In genomic region chr4:135306533-135306932, GRCm38 (mm10) we compare ENCODE assay signal across 8 mouse cellular contexts. TPM values are rescaled to one million over a fixed set of nuclear protein-coding genes. Genes with fewer than 3 reads are reported as not detected.
DNase-seq lines count a peak whose midpoint lies in the region.

No protein-coding gene starts in this region.

- DNase-seq in ovary, adult 18-20 months (ENCODE audit: low spot score), result peak; percentile 45
- no peak for DNase-seq in ovary, postnatal 10 days (ENCODE audit: low spot score)
- peak; percentile 57 to 72 for DNase-seq in gastrocnemius, adult 8-10 months (ENCODE audit: low spot score in 2 of 2)
- peak; percentile 82 for DNase-seq in kidney, postnatal 14 days
- peak; percentile 72 to 82 for DNase-seq in lung, postnatal 4 days
- DNase-seq in urinary bladder, postnatal 25 days (ENCODE audit: low spot score), result no peak
- DNase-seq in forebrain, embryonic 10.5 days (ENCODE audit: extremely low spot score, low spot score), result no peak
- no peak for DNase-seq in left cerebral cortex, postnatal 14 days (ENCODE audit: low spot score in 2 of 2)

- no peaks in the 10 kb centered on the region for H3K27me3 ChIP-seq in forebrain, embryonic 10.5 days (ENCODE audit: poor library complexity, severe bottlenecking)

- no peaks in the 10 kb centered on the region for H3K36me3 ChIP-seq in forebrain, embryonic 10.5 days (replicated peaks)

- no peaks in the 10 kb centered on the region; the same call in 1 of the 2 replicates for H3K9me3 ChIP-seq in forebrain, embryonic 10.5 days

- peaks cover 12% of the 10 kb centered on the region for H3K4me1 ChIP-seq in forebrain, embryonic 10.5 days

- no peak overlapping the region for H3K4me3 ChIP-seq in forebrain, embryonic 10.5 days

- intact Hi-C loops in left cerebral cortex, postnatal 14 days (cut with DNase I), result no loop called here

- 67% methylated on average over 4 of the region's 4 CpGs for WGBS in forebrain, embryonic 10.5 days

- no peak overlapping the region for H3K27ac ChIP-seq in forebrain, embryonic 10.5 days

RNA-seq across cellular contexts. Expression of gene Clic4, which starts 33.9 kb away (rescaled TPM):
- 10 to 100 TPM; 16.8 to 27.9 (median 18.1) TPM for total RNA-seq in gastrocnemius, adult 8-10 months (2022)
- 210 and 227 TPM in 2 replicates for polyA plus RNA-seq in forebrain, embryonic 10.5 days (2016; fragmentation: Nextera tagmentation; extraction: Ambion mirVana)
- total RNA-seq in left cerebral cortex, postnatal 14 days (2021), result 10 to 100 TPM; 31.2 to 32.0 TPM

RNA-seq across cellular contexts. Expression of gene Srrm1, which starts 46.6 kb away (rescaled TPM):
- total RNA-seq in gastrocnemius, adult 8-10 months (2022), result 10 to 100 TPM; 54.8 to 68.5 (median 57.3) TPM
- polyA plus RNA-seq in forebrain, embryonic 10.5 days (2016; fragmentation: Nextera tagmentation; extraction: Ambion mirVana), result 235 and 240 TPM in 2 replicates
- total RNA-seq in left cerebral cortex, postnatal 14 days (2021), result 100 to 1,000 TPM; 112 to 137 TPM

Comparison
In these comparisons a context has a peak if more than half of its experiments do, and no peak if none do; other contexts are left out.
1. DNase-seq: peak in ovary, adult 18-20 months (single experiment), gastrocnemius, adult 8-10 months (2 of 2), kidney, postnatal 14 days (single experiment) and lung, postnatal 4 days (2 of 2); none in ovary, postnatal 10 days (single experiment), urinary bladder, postnatal 25 days (single experiment), forebrain, embryonic 10.5 days (single experiment) and left cerebral cortex, postnatal 14 days (0 of 2).